Mouse (Mus musculus) lung, postnatal 0 days (tissue): Measurements from ENCODE around the gene Poglut1.

Experiments used
- CTCF ChIP-seq: IDR thresholded peaks from 2 replicates; pipeline ENCODE4 v1.5.1; 2016; ENCODE audit warnings: antibody characterized with exemption, mild to moderate bottlenecking
- EP300 ChIP-seq: IDR thresholded peaks from 2 replicates; pipeline ENCODE4 v1.6.1; 2016; ENCODE audit warnings: antibody characterized with exemption, mild to moderate bottlenecking, control low read depth

DNA sequence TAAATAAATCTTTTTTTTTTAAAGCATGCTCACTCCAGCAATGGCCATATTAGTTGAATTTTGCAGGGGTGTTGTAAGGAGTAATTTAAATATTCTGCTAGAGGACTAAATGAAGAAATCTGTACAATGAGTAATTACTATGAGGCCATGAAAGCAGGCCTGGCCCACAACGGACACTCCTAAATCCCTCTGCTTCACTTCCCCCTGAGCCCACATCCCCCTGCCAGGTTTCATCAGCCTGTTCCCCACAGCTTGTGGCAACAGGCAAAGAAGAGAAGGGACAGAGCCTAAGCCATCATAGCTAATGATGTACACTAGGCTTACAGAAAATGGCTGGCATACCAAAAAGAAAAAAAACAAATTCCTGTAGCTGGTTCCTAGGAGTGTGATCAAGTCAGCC lies 2.1 kb downstream of the Poglut1 start:
- TF ChIP-seq EP300, result no peak
- no peak for TF ChIP-seq CTCF
